Mouse (Mus musculus): ENCODE data around the gene Abcb8. TPM values are rescaled to one million over a fixed set of nuclear protein-coding genes. Genes with fewer than 3 reads are reported as not detected.

Abcb8 gene
- total and polyA plus RNA-seq, 3 experiments: 76.9 to 124 TPM; not detected in 1

DNA sequence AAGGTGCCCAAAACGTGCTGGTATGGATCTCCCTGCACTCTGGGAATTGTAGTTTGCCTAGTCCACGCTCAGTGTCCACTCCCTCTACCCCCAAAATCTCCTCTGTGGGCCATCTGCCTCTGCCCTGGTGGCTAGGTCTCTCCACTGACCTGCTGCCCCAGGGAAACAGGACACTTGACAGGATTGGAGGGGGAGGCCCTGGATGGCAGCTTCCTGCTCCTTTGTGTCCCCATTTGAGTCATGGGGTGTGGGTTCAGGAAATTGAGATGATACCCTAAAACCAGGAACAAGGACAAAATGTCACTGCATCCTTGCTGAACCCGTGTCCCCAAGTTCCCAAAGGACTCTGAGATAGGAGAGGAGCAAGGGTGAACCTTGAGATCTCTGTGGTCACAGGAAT lies 29.4 kb upstream of the Abcb8 start:
- Histone ChIP-seq H3K4me3 (ENCODE audit: control insufficient read depth in 1 of 2, insufficient read depth in 1 of 2, low read depth in 2 of 2, low read length in 2 of 2) (no peak overlapping the region), H3K27ac (ENCODE audit: control insufficient read depth, low read depth, low read length) (no peak overlapping the region), H3K9me3 (replicated peaks; ENCODE audit: insufficient read depth, low read length) (no peaks in the 10 kb centered on the region), H3K4me1 (ENCODE audit: control insufficient read depth in 1 of 2, insufficient read depth in 2 of 2, low read length in 2 of 2) (peaks cover 2 to 13% of the 10 kb centered on the region in 2 experiments; a peak in 3 of 4 replicates), H3K27me3 (ENCODE audit: control insufficient read depth in 1 of 2, insufficient read depth in 2 of 2, low read length in 2 of 2) (no peaks in the 10 kb centered on the region; a peak in 1 of 4 replicates), H3K9ac (ENCODE audit: control insufficient read depth, low read depth, low read length, poor library complexity, severe bottlenecking) (no peak overlapping the region), H3K36me3 (ENCODE audit: control insufficient read depth in 1 of 2, insufficient read depth in 2 of 2, low read length in 2 of 2) (peaks cover 0 to 4% of the 10 kb centered on the region in 2 experiments; a peak in 2 of 4 replicates), H3K79me2 (ENCODE audit: control insufficient read depth, insufficient read depth, low read length, poor library complexity) (no peaks in the 10 kb centered on the region)
- TF ChIP-seq JUND (IDR thresholded peaks at IDR 0.05; ENCODE audit: low read depth, low read length) (no peak), USF2 (IDR thresholded peaks at IDR 0.05; ENCODE audit: borderline replicate concordance in 1 of 2, insufficient read depth in 1 of 2, low read depth in 1 of 2, low read length in 2 of 2) (no peak), UBTF (IDR thresholded peaks at IDR 0.05; ENCODE audit: borderline replicate concordance, insufficient read depth, low read depth, low read length) (no peak), KAT2A (conservative IDR thresholded peaks at IDR 0.05; ENCODE audit: low read depth, low read length) (no peak)
- no peak for DNase-seq (ENCODE audit: low read depth, low spot score)

- DNase-seq (ENCODE audit: low read depth, low spot score): no peak
- H3K9me3 ChIP-seq (replicated peaks; ENCODE audit: insufficient read depth, low read length): no peaks in the 10 kb centered on the region
- no peak within 1 kb of the TSS for H3K9ac ChIP-seq (ENCODE audit: control insufficient read depth, low read depth, low read length, poor library complexity, severe bottlenecking)
- H3K27ac ChIP-seq (ENCODE audit: control insufficient read depth, low read depth, low read length): no peak within 1 kb of the TSS
- H3K4me3 ChIP-seq (ENCODE audit: control insufficient read depth in 1 of 2, insufficient read depth in 1 of 2, low read depth in 2 of 2, low read length in 2 of 2): no peak within 1 kb of the TSS
- H3K4me1 ChIP-seq (ENCODE audit: control insufficient read depth in 1 of 2, insufficient read depth in 2 of 2, low read length in 2 of 2): peaks cover 2 to 13% of the 10 kb centered on the region in 2 experiments; a peak in 3 of 4 replicates
- H3K27me3 ChIP-seq (ENCODE audit: control insufficient read depth in 1 of 2, insufficient read depth in 2 of 2, low read length in 2 of 2): no peaks in the 10 kb centered on the region
- TF ChIP-seq RCOR1 (IDR thresholded peaks at IDR 0.05; ENCODE audit: low read depth, low read length) (no peak), POLR2A (IDR thresholded peaks at IDR 0.05; ENCODE audit: control insufficient read depth in 1 of 2, insufficient read depth in 1 of 2, low read depth in 1 of 2, low read length in 2 of 2, poor library complexity in 1 of 2) (no peak), MAX (IDR thresholded peaks at IDR 0.05; ENCODE audit: low read length) (no peak)
- no peaks in the 10 kb centered on the region for H3K79me2 ChIP-seq (ENCODE audit: control insufficient read depth, insufficient read depth, low read length, poor library complexity)
- peaks cover 0 to 4% of the 10 kb centered on the region in 2 experiments; a peak in 2 of 4 replicates for H3K36me3 ChIP-seq (ENCODE audit: control insufficient read depth in 1 of 2, insufficient read depth in 2 of 2, low read length in 2 of 2)
Measured at GRCm38 (mm10) chr5:24364508-24364907, 29.0 kb upstream of the Abcb8 start, which contains the start of gene Nos3. Gene Nos3 (plus strand): TSS chr5:24364810.

- Histone ChIP-seq H3K79me2 (ENCODE audit: control insufficient read depth, insufficient read depth, low read length, poor library complexity) (no peaks in the 10 kb centered on the region), H3K9ac (ENCODE audit: control insufficient read depth, low read depth, low read length, poor library complexity, severe bottlenecking) (no peak overlapping the region), H3K4me3 (ENCODE audit: control insufficient read depth in 1 of 2, insufficient read depth in 1 of 2, low read depth in 2 of 2, low read length in 2 of 2) (no peak overlapping the region), H3K27ac (ENCODE audit: control insufficient read depth, low read depth, low read length) (no peak overlapping the region), H3K36me3 (ENCODE audit: control insufficient read depth in 1 of 2, insufficient read depth in 2 of 2, low read length in 2 of 2) (peaks cover 0 to 4% of the 10 kb centered on the region in 2 experiments; a peak in 2 of 4 replicates), H3K9me3 (replicated peaks; ENCODE audit: insufficient read depth, low read length) (no peaks in the 10 kb centered on the region), H3K27me3 (ENCODE audit: control insufficient read depth in 1 of 2, insufficient read depth in 2 of 2, low read length in 2 of 2) (no peaks in the 10 kb centered on the region), H3K4me1 (ENCODE audit: control insufficient read depth in 1 of 2, insufficient read depth in 2 of 2, low read length in 2 of 2) (peaks cover 2 to 13% of the 10 kb centered on the region in 2 experiments; a peak in 3 of 4 replicates)
- DNase-seq (ENCODE audit: low read depth, low spot score): no peak
- TF ChIP-seq ELF1 (IDR thresholded peaks at IDR 0.05; ENCODE audit: low read depth, low read length) (no peak), SIN3A (IDR thresholded peaks at IDR 0.05; ENCODE audit: low read length) (no peak), MYC (IDR thresholded peaks at IDR 0.05; ENCODE audit: low read depth, low read length) (no peak), JUND (IDR thresholded peaks at IDR 0.05; ENCODE audit: low read depth, low read length) (no peak), RCOR1 (IDR thresholded peaks at IDR 0.05; ENCODE audit: low read depth, low read length) (no peak), E2F4 (IDR thresholded peaks at IDR 0.05; ENCODE audit: borderline replicate concordance, low read depth, low read length) (no peak), MAX (IDR thresholded peaks at IDR 0.05; ENCODE audit: low read length) (no peak), KAT2A (conservative IDR thresholded peaks at IDR 0.05; ENCODE audit: low read depth, low read length) (no peak), CTCF (IDR thresholded peaks at IDR 0.05 in 2 of 3, conservative IDR thresholded peaks at IDR 0.05 in 1 of 3; ENCODE audit: control insufficient read depth in 1 of 3, insufficient read depth in 1 of 3, low read depth in 2 of 3, low read length in 3 of 3, poor library complexity in 1 of 3, severe bottlenecking in 1 of 3) (no peak), ZNF384 (IDR thresholded peaks at IDR 0.05; ENCODE audit: low read depth, low read length) (no peak), GABPA (IDR thresholded peaks at IDR 0.05; ENCODE audit: low read depth, low read length) (no peak), ZMIZ1 (IDR thresholded peaks at IDR 0.05; ENCODE audit: low read depth, low read length) (no peak), USF1 (IDR thresholded peaks at IDR 0.05; ENCODE audit: low read depth, low read length) (no peak), GATA1 (IDR thresholded peaks at IDR 0.05; ENCODE audit: low read depth, low read length) (no peak), MAZ (IDR thresholded peaks at IDR 0.05; ENCODE audit: low read depth, low read length) (no peak)
Measured at GRCm38 (mm10) chr5:24364963-24365362, 28.5 kb upstream of the Abcb8 start.
